Mouse (Mus musculus): ENCODE data around the gene Tulp3.

Gene Tulp3

GRCm38 (mm10) chr6:128355726-128356416, at the start of gene Tulp3:
Tulp3 (minus strand) TSS chr6:128355851.
- in situ Hi-C loops (cut with MboI, MseI) = loop anchor here in 1 of 2 experiments (5.0 kb wide), 1 partner anchor 34 kb away; no protein-coding TSS in a partner anchor

GRCm38 (mm10) chr6:128404708-128405107, 49.1 kb upstream of the Tulp3 start:
- in situ Hi-C loops (cut with MboI, MseI) = no loop called here

GRCm38 (mm10) chr6:128399421-128400185, 44.0 kb upstream of the Tulp3 start:
- in situ Hi-C loops (cut with MboI, MseI) = loop anchor here in 1 of 2 experiments (25.0 kb wide), 1 partner anchor 1287 kb away; the partner anchor contains the start of gene Tigar

GRCm38 (mm10) chr6:128398996-128399395, 43.3 kb upstream of the Tulp3 start, which contains the start of gene Nrip2:
Nrip2 (plus strand) TSS chr6:128399296.
- in situ Hi-C loops (cut with MboI, MseI) = loop anchor here in 1 of 2 experiments (25.0 kb wide), 1 partner anchor 1287 kb away; the partner anchor contains the start of gene Tigar

GRCm38 (mm10) chr6:128397574-128398261, 42.1 kb upstream of the Tulp3 start:
- in situ Hi-C loops (cut with MboI, MseI) = loop anchor here in 1 of 2 experiments (25.0 kb wide), 1 partner anchor 1285 kb away; the partner anchor contains the start of gene Tigar

GRCm38 (mm10) chr6:128390683-128391082, 35.0 kb upstream of the Tulp3 start:
- in situ Hi-C loops (cut with MboI, MseI) = loop anchor here in 1 of 2 experiments (25.0 kb wide), 1 partner anchor 1278 kb away; the partner anchor contains the start of gene Tigar

GRCm38 (mm10) chr6:128389185-128389584, 33.5 kb upstream of the Tulp3 start:
- in situ Hi-C loops (cut with MboI, MseI) = loop anchor here in 1 of 2 experiments (25.0 kb wide), 1 partner anchor 1277 kb away; the partner anchor contains the start of gene Tigar

- in situ Hi-C loops (cut with MboI, MseI) = loop anchor here in 1 of 2 experiments (25.0 kb wide), 1 partner anchor 1273 kb away; the partner anchor contains the start of gene Tigar
These were observed 29.4 kb upstream of the Tulp3 start for GRCm38 (mm10) chr6:128385026-128385425.

GRCm38 (mm10) chr6:128383752-128384151, 28.1 kb upstream of the Tulp3 start:
- in situ Hi-C loops (cut with MboI, MseI) = loop anchor here in 1 of 2 experiments (25.0 kb wide), 1 partner anchor 1271 kb away; the partner anchor contains the start of gene Tigar

- in situ Hi-C loops (cut with MboI, MseI) = loop anchor here in 1 of 2 experiments (25.0 kb wide), 1 partner anchor 1269 kb away; the partner anchor contains the start of gene Tigar
These were observed 25.6 kb upstream of the Tulp3 start for GRCm38 (mm10) chr6:128381254-128381653.

- in situ Hi-C loops (cut with MboI, MseI) = loop anchor here in 1 of 2 experiments (25.0 kb wide), 1 partner anchor 1268 kb away; the partner anchor contains the start of gene Tigar
These were observed 25.0 kb upstream of the Tulp3 start for GRCm38 (mm10) chr6:128380594-128381167.

GRCm38 (mm10) chr6:128379636-128380035, 24.0 kb upstream of the Tulp3 start:
- in situ Hi-C loops (cut with MboI, MseI) = loop anchor here in 1 of 2 experiments (25.0 kb wide), 1 partner anchor 1267 kb away; the partner anchor contains the start of gene Tigar

- in situ Hi-C loops (cut with MboI, MseI) = loop anchor here in 1 of 2 experiments (25.0 kb wide), 1 partner anchor 1264 kb away; the partner anchor contains the start of gene Tigar
These were observed 20.9 kb upstream of the Tulp3 start for GRCm38 (mm10) chr6:128376371-128377085.

GRCm38 (mm10) chr6:128375192-128375591, 19.5 kb upstream of the Tulp3 start, which contains the start of the genes Tex52 and Gm44596:
Tex52 (plus strand) TSS chr6:128375456.
Gm44596 (plus strand) TSS chr6:128375503.
- in situ Hi-C loops (cut with MboI, MseI) = loop anchor here in 1 of 2 experiments (25.0 kb wide), 1 partner anchor 1263 kb away; the partner anchor contains the start of gene Tigar

GRCm38 (mm10) chr6:128370040-128370439, 14.4 kb upstream of the Tulp3 start:
- in situ Hi-C loops (cut with MboI, MseI) = loop anchor here in 1 of 2 experiments (5.0 kb wide), 1 partner anchor 107 kb away; no protein-coding TSS in a partner anchor

- in situ Hi-C loops (cut with MboI, MseI) = loop anchor here in 1 of 2 experiments (10.0 kb wide), 1 partner anchor 48 kb away; no protein-coding TSS in a partner anchor
These were observed 10.8 kb upstream of the Tulp3 start for GRCm38 (mm10) chr6:128366466-128366865.

GRCm38 (mm10) chr6:128364721-128365120, 9.1 kb upstream of the Tulp3 start:
- in situ Hi-C loops (cut with MboI, MseI) = loop anchor here in 1 of 2 experiments (5.0 to 10.0 kb wide), 2 partner anchors 50 to 162 kb away; no protein-coding TSS in a partner anchor

GRCm38 (mm10) chr6:128363007-128363825, 7.6 kb upstream of the Tulp3 start:
- in situ Hi-C loops (cut with MboI, MseI) = loop anchor here in 1 of 2 experiments (5.0 to 10.0 kb wide), 2 partner anchors 52 to 161 kb away; no protein-coding TSS in a partner anchor

Data from T-helper 17 cell (primary cell).